Mouse (Mus musculus): ENCODE measurements around the gene Pdpk1. TPM values are rescaled to one million over a fixed set of nuclear protein-coding genes. Genes with fewer than 3 reads are reported as not detected.
"Not testable (repeated sequence)": the region's sequence is repeated elsewhere in the genome, so short reads cannot be mapped to it uniquely, and the experiment has no call there.

Gene Pdpk1
- polyA plus RNA-seq, 1 experiment from 2014 or later = 31.4 TPM

DNA sequence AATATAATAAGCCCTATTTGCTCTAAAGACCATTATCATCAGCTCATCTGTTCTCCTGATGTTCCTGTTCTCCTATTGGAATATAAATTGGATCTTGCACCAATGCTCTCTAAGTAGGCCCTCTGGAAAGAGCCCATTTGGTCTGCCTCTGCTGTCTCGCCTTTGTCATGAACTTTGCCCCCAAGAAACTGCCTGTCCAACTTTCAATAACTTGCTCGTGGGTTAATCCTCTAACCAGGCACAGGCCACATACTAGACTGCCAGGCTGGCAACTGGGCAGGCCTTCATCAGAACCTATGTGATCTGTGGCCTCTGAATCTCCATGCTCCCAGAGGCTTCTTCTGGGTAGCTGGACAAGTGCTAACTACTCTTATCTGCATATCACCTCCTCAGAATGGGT lies 45.6 kb downstream of the Pdpk1 start:
- peaks cover 93% of the 10 kb centered on the region for H3K36me3 ChIP-seq
- ATAC-seq = no peak
- H3K27ac ChIP-seq = no peak overlapping the region
- H3K27me3 ChIP-seq (replicated peaks) = no peaks in the 10 kb centered on the region
- H3K4me3 ChIP-seq = no peak overlapping the region
- H3K9me3 ChIP-seq (replicated peaks) = no peaks in the 10 kb centered on the region
- no peak overlapping the region for H3K9ac ChIP-seq
- WGBS (ENCODE audit: insufficient replicate concordance) = 90% methylated on average over 2 of the region's 2 CpGs
- no peak overlapping the region for H3K4me2 ChIP-seq
- H3K4me1 ChIP-seq = no peaks in the 10 kb centered on the region

DNA sequence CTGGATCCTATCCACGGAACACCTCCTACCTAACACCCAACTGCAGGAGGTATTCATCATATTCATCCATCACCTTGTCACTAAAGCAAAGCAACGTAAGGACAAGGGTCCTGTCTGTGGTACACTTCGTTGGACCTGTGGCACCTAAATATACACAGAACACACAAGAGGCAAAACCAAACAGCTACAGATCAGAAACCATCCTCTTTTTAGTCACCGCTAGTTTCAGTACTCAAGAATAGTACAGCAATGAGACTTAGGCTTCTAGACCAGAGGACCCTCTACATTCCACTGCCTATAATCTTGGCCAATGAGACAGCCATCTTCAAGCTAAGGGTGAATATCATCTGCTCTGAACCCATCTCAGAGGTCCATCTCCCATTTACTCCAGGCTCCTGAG lies 52.4 kb downstream of the Pdpk1 start:
- no peak for ATAC-seq
- Histone ChIP-seq H3K4me1 (no peaks in the 10 kb centered on the region), H3K4me2 (no peak overlapping the region), H3K9ac (no peak overlapping the region), H3K27me3 (replicated peaks) (no peaks in the 10 kb centered on the region), H3K4me3 (no peak overlapping the region), H3K36me3 (peaks cover 78% of the 10 kb centered on the region), H3K27ac (no peak overlapping the region), H3K9me3 (replicated peaks) (no peaks in the 10 kb centered on the region)
- 87% methylated on average over 4 of the region's 4 CpGs for whole genome bisulfite sequencing (ENCODE audit: insufficient replicate concordance)

DNA sequence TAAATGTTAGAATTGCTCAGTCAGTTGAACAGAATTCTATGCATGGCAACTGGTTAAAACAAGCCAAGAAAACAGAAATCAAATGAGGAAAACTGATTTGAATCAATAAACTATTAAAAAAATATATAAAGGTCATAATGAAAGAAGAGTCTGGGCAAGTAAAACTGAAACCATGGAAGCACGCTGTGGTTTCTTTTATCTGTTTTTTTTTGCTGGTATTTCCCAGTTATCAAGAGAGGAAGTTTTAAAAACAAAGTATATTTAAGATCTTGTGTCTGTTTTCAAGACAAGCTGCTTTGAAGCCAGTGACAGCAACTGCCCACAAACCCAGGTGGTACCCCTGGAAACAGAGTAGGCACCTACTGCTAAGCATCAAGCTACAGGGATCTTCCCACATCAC lies 60.1 kb downstream of the Pdpk1 start:
- ATAC-seq = no peak
- 83% methylated on average over 1 of the region's 1 CpGs for WGBS (ENCODE audit: insufficient replicate concordance)
- no peak overlapping the region for H3K4me2 ChIP-seq

DNA sequence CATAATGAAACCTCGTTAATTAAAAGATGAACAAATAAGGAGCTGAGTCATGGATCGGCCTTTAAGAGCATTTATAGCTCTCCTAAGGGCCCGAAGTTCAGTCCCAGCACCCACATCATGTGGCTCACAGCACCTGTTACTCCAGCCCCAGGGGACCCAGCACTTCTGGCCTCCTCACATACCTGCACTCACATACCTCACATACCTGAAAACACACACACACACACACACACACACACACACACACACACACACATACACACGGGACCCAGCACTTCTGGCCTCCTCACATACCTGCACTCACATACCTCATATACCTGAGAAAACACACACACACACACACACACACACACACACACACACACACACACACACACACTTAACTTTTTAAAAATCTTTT lies 64.3 kb downstream of the Pdpk1 start:
- H3K27me3 ChIP-seq (replicated peaks); ATAC-seq; H3K9ac ChIP-seq; H3K27ac ChIP-seq; H3K4me3 ChIP-seq; H3K4me2 ChIP-seq; H3K9me3 ChIP-seq (replicated peaks); H3K4me1 ChIP-seq: not testable (repeated sequence)
- H3K36me3 ChIP-seq = peaks cover 90% of the 10 kb centered on the region
- WGBS (ENCODE audit: insufficient replicate concordance) = 93% methylated on average over 4 of the region's 4 CpGs

More for the DNA sequence above, 60.1 kb downstream of the Pdpk1 start:
- Histone ChIP-seq H3K27ac (no peak overlapping the region), H3K36me3 (peaks cover 95% of the 10 kb centered on the region), H3K4me3 (no peak overlapping the region), H3K9ac (no peak overlapping the region), H3K9me3 (replicated peaks) (no peaks in the 10 kb centered on the region), H3K27me3 (replicated peaks) (no peaks in the 10 kb centered on the region), H3K4me1 (no peaks in the 10 kb centered on the region)

DNA sequence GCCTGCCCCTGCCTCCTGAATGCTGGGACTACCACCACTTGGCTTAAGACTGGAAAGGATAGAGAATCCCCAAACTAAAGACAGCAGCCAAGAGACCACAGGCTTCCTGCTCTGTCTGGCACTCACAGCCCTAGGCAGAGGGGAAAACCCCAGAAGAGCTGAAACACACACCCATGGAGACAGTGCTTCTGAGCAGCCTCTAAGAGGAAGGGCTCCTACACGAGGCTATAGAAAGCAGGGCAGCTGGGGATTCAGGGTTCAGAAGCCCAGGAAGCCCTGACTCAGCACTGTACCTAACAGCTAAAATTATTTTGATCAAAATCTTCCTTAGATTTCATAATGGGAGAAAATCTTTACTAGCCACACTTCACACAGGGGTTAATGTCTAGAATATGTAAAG lies 66.1 kb downstream of the Pdpk1 start:
- 42% methylated on average over 1 of the region's 1 CpGs for WGBS (ENCODE audit: insufficient replicate concordance)
- no peaks in the 10 kb centered on the region for H3K9me3 ChIP-seq (replicated peaks)
- H3K4me3 ChIP-seq = no peak overlapping the region
- peaks cover 84% of the 10 kb centered on the region for H3K36me3 ChIP-seq
- no peak overlapping the region for H3K4me2 ChIP-seq
- H3K9ac ChIP-seq = no peak overlapping the region
- H3K27ac ChIP-seq = no peak overlapping the region
- no peak for ATAC-seq
- H3K27me3 ChIP-seq (replicated peaks) = no peaks in the 10 kb centered on the region
- H3K4me1 ChIP-seq = no peaks in the 10 kb centered on the region

DNA sequence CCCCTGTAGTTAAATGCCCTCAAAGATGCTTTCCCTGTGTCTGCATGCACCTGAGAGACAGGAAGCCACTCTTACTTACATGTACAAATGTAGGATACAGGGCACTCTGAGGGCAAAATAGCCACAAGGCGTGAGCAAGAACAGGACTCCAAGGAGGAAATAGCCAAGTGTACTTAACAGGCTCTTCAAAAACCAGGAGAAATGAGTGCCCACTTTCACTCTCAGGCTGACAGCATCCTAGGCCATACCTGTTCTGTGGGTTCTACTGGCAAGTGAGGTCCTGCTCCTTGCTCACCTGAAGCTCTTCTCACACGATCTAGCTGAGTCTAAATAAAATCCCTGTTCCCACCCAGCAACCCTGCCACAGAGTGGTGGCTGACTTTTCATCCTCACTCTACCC lies 73.6 kb downstream of the Pdpk1 start:
- 69% methylated on average over 2 of the region's 2 CpGs for WGBS (ENCODE audit: insufficient replicate concordance)
- Histone ChIP-seq H3K4me1 (peaks cover 7% of the 10 kb centered on the region), H3K27ac (no peak overlapping the region), H3K4me2 (no peak overlapping the region), H3K36me3 (peaks cover 47% of the 10 kb centered on the region), H3K27me3 (replicated peaks) (no peaks in the 10 kb centered on the region), H3K9ac (no peak overlapping the region), H3K4me3 (no peak overlapping the region), H3K9me3 (replicated peaks) (no peaks in the 10 kb centered on the region)
- ATAC-seq = no peak

DNA sequence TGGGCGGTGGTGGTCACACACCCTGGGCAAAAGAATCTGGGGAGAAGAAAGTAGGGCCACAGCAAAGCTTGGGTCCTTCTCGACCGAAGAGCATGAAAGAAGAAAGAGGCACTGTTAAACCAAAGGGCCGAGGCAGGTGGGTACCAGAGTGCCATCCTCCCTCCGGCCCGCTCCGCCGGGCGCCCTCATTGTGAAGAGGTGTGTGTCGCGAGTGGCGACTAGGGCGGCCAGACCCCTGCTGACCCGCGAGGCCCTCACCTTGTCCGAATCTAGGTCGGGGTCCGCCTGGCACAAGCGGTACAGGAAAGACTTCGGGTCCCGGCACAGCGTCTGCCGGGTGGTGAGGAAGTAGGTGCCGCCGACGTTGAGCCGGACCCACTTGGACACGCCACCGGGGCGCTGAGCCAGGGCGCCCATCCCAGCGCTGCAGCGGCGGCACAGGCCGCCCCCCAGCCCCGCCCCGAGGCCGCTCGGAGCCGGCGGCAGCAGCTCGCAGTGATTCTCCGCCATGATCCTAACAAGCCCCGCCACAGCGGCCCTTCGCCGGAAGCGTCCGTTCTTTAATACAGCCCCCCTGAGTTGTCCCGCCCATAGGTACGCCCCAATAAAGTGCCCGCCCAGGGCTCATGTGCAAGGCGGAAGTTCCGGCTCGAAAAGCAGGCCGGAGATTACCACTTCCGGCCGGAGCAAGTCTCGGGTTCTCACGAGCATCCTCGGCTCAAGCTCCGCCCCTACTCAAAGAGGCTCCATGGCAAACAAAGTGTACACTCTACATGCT lies 77.6 kb downstream of the Pdpk1 start, which contains the start of gene Kctd5:
Gene Kctd5 (minus strand): TSS at position 567 of the 778 bp plus-strand sequence.
- no peaks in the 10 kb centered on the region for H3K9me3 ChIP-seq (replicated peaks)
- H3K4me3 ChIP-seq = peak within 1 kb of the TSS; percentile 90
- no peaks in the 10 kb centered on the region for H3K27me3 ChIP-seq (replicated peaks)
- peak; percentile 97 for ATAC-seq
- under 1% methylated on average over 62 of the region's 62 CpGs for WGBS (ENCODE audit: insufficient replicate concordance)
- peak within 1 kb of the TSS; percentile 88 for H3K9ac ChIP-seq
- peak within 1 kb of the TSS; percentile 84 for H3K4me2 ChIP-seq
- peaks cover 20% of the 10 kb centered on the region for H3K36me3 ChIP-seq
- H3K27ac ChIP-seq = peak within 1 kb of the TSS; percentile 67
- H3K4me1 ChIP-seq = peaks cover 16% of the 10 kb centered on the region

DNA sequence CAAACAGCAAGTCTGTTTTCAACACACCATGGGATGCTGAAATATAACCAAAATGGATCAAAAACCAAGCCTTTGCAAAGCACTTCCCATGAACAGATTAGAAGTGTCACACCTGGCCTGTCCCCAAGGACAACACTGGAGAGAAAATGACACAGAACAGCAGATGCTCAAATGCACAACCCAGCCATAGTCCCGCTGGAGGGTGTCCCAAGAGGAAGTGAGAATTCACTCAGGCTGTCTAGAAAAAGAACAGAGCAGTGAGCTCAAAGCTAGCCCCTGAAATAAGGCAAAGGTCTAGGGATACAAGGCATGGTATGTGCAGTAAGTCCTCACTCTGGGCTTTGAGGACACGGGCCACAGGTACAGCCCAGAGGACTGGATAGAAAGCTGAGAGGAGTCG lies 81.2 kb downstream of the Pdpk1 start:
- no peaks in the 10 kb centered on the region for H3K27me3 ChIP-seq (replicated peaks)
- H3K4me2 ChIP-seq = no peak overlapping the region
- no peaks in the 10 kb centered on the region for H3K9me3 ChIP-seq (replicated peaks)
- H3K36me3 ChIP-seq = peaks cover 21% of the 10 kb centered on the region
- H3K4me3 ChIP-seq = no peak overlapping the region
- H3K9ac ChIP-seq = no peak overlapping the region
- whole genome bisulfite sequencing (ENCODE audit: insufficient replicate concordance) = 75% methylated on average over 3 of the region's 3 CpGs
- H3K27ac ChIP-seq = no peak overlapping the region
- peaks cover 16% of the 10 kb centered on the region for H3K4me1 ChIP-seq
- ATAC-seq = no peak

DNA sequence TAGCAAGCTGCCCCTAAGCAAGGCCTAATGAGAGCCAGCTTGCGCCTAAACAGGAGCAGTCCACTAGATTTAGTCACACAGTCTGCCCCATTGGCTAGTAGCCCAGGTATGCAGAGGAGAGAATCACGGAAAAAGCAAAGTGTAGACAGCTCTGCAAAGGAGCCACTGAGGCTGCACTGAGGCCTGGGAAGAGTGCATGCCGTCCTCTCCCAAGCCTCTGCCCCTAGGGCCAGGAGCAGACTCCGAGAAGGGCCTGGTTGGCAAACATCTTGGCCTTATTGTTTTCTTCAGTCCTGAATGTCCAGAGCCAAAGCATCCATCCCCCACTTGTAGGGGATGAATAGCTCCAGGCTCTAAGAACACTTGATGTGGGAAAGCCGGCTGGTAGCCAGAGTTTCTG lies 82.5 kb downstream of the Pdpk1 start:
- no peak overlapping the region for H3K9ac ChIP-seq
- H3K27me3 ChIP-seq (replicated peaks) = no peaks in the 10 kb centered on the region
- no peak overlapping the region for H3K27ac ChIP-seq
- peaks cover 25% of the 10 kb centered on the region for H3K36me3 ChIP-seq
- H3K4me2 ChIP-seq = no peak overlapping the region
- H3K9me3 ChIP-seq (replicated peaks) = no peaks in the 10 kb centered on the region
- 71% methylated on average over 5 of the region's 5 CpGs for WGBS (ENCODE audit: insufficient replicate concordance)
- peaks cover 16% of the 10 kb centered on the region for H3K4me1 ChIP-seq
- no peak for ATAC-seq
- no peak overlapping the region for H3K4me3 ChIP-seq

DNA sequence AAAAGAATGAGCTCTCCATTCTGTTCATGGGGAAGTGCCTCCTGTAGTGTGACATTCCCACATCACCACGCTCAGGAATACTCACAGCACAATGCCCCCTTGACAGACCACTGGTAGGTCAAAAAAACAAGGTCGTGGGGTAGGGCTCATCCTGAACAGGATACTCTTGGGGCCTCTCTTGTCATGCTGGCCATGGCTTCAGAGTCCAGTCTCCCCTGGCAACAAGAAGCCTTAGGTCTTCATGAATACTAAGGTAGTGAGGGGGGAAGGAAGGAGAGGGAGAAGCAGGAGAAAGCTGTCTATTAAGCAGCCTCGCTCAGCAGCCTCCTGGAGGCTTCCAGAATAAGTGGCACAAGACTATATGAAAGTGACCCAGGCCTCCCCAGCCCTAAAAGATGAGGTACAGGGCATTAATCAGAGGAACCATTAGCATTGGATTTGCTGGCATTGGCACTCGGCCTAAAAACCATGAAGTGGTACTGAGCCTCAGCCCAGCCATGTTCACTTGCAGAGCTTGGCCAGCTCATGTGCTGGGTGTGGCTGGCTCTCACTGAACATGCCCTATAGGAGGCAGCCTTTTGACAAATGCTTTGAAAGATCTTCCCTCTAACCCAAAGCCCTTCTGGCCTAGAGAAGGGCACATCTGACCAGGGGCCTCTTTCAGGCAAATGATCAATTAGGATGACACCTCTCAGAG lies 88.1 kb downstream of the Pdpk1 start:
- WGBS (ENCODE audit: insufficient replicate concordance) = 78% methylated on average over 4 of the region's 4 CpGs
- Histone ChIP-seq H3K36me3 (peaks cover 50% of the 10 kb centered on the region), H3K9me3 (replicated peaks) (no peaks in the 10 kb centered on the region), H3K4me3 (no peak overlapping the region), H3K4me1 (no peaks in the 10 kb centered on the region), H3K9ac (no peak overlapping the region), H3K4me2 (no peak overlapping the region), H3K27me3 (replicated peaks) (no peaks in the 10 kb centered on the region), H3K27ac (no peak overlapping the region)
- ATAC-seq = no peak

DNA sequence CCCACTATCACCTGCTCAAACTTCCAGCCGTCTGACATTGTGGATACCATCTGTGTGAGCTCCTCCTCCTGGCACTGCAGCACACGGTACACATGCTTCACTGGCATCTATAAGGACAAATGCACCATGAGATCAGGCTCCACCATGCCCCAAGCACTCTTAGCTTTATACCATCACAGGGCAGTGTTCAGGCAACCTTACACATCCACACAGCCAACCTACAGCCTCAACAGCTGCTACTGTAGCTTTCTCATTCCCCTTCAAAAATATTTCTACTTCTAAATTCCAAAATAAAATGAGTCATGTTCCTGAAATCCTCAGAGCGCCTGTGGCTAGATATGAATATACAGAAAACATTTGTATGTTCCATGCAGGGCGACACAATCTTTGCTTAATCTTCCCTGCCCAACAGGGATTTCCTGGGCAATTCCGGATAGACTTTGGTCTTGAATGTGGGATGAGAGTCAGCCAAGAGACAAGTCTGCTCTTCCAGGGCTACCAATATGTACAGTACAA lies 92.9 kb downstream of the Pdpk1 start:
- peaks cover 78% of the 10 kb centered on the region for H3K36me3 ChIP-seq
- no peak overlapping the region for H3K27ac ChIP-seq
- no peak overlapping the region for H3K4me2 ChIP-seq
- ATAC-seq = no peak
- WGBS (ENCODE audit: insufficient replicate concordance) = 84% methylated on average over 5 of the region's 5 CpGs
- no peaks in the 10 kb centered on the region for H3K9me3 ChIP-seq (replicated peaks)
- H3K27me3 ChIP-seq (replicated peaks) = no peaks in the 10 kb centered on the region
- no peak overlapping the region for H3K9ac ChIP-seq
- no peak overlapping the region for H3K4me3 ChIP-seq
- H3K4me1 ChIP-seq = no peaks in the 10 kb centered on the region

Measured in liver, embryonic 12.5 days (tissue).